Mouse (Mus musculus) heart, embryonic 15.5 days (tissue): ENCODE data around the gene Knstrn. TPM values are rescaled to one million over a fixed set of nuclear protein-coding genes. Genes with fewer than 3 reads are reported as not detected.

Source experiments
- ATAC-seq: fragments of 200-750 bp; cut with Nextera tagmentation; replicated peaks from 2 replicates; pipeline ENCODE4 v1.8.0; 2017; ENCODE audit warnings: low read depth, moderate TSS enrichment; ENCODE audit not compliant: insufficient number of reproducible peaks, insufficient read depth, low FRiP score
- H3K27ac ChIP-seq: fragments of 300-500 bp; sonication (generic); 2 replicates; pipeline ENCODE4 v1.5.1; 2015; ENCODE audit warnings: mild to moderate bottlenecking, inconsistent platforms
- H3K27me3 ChIP-seq: fragments of 300-500 bp; sonication (generic); 2 replicates; pipeline ENCODE4 v1.6.1; 2015; ENCODE audit warnings: inconsistent platforms
- H3K36me3 ChIP-seq: fragments of 300-500 bp; sonication (generic); 2 replicates; pipeline ENCODE4 v1.6.1; 2015; ENCODE audit warnings: mild to moderate bottlenecking, inconsistent platforms
- H3K4me1 ChIP-seq: fragments of 300-500 bp; sonication (generic); replicated peaks from 2 replicates; pipeline ENCODE4 v1.6.1; 2015; ENCODE audit warnings: inconsistent platforms
- H3K4me2 ChIP-seq: fragments of 300-500 bp; sonication (generic); 2 replicates; pipeline ENCODE4 v1.6.1; 2015; ENCODE audit warnings: inconsistent platforms, mild to moderate bottlenecking, moderate library complexity
- H3K4me3 ChIP-seq: fragments of 300-500 bp; sonication (generic); 2 replicates; pipeline ENCODE4 v1.5.1; 2015; ENCODE audit warnings: mild to moderate bottlenecking, inconsistent platforms
- H3K9ac ChIP-seq: fragments of 300-500 bp; sonication (generic); 2 replicates; pipeline ENCODE4 v1.6.1; 2015; ENCODE audit warnings: mild to moderate bottlenecking, inconsistent platforms
- H3K9me3 ChIP-seq: fragments of 300-500 bp; sonication (generic); replicated peaks from 2 replicates; pipeline ENCODE4 v1.6.1; 2016; ENCODE audit warnings: inconsistent platforms
- WGBS: fragments of 180-500 bp; shearing (Covaris S2); methylation state at CpG from one replicate; pipeline ENCODE4 v1.1.7; 2015; ENCODE audit warnings: mixed read lengths; 5-methylcytosine and 5-hydroxymethylcytosine counted together
- polyA plus RNA-seq: library from polyadenylated mRNA; unstranded; fragments of >200 nt; fragmentation: Nextera tagmentation; extraction: Ambion mirVana; gene quantifications from 2 replicates; pipeline ENCODE4 v1.2.1, GENCODE M21; 2015

The Knstrn gene
- polyA plus RNA-seq, 1 experiment from 2014 or later: 92.2 TPM

GRCm38 (mm10) chr2:118779065-118779464 lies 34.7 kb upstream of the Knstrn start:
- Histone ChIP-seq H3K27me3 (peaks cover 9% of the 10 kb centered on the region), H3K36me3 (no peaks in the 10 kb centered on the region), H3K4me3 (peak overlapping the region; percentile 42), H3K9ac (no peak overlapping the region), H3K4me1 (peaks cover 18% of the 10 kb centered on the region), H3K27ac (no peak overlapping the region), H3K4me2 (peak overlapping the region; percentile 69), H3K9me3 (no peaks in the 10 kb centered on the region)
- 14% methylated on average over 10 of the region's 10 CpGs for WGBS
- no peak for ATAC-seq

DNA sequence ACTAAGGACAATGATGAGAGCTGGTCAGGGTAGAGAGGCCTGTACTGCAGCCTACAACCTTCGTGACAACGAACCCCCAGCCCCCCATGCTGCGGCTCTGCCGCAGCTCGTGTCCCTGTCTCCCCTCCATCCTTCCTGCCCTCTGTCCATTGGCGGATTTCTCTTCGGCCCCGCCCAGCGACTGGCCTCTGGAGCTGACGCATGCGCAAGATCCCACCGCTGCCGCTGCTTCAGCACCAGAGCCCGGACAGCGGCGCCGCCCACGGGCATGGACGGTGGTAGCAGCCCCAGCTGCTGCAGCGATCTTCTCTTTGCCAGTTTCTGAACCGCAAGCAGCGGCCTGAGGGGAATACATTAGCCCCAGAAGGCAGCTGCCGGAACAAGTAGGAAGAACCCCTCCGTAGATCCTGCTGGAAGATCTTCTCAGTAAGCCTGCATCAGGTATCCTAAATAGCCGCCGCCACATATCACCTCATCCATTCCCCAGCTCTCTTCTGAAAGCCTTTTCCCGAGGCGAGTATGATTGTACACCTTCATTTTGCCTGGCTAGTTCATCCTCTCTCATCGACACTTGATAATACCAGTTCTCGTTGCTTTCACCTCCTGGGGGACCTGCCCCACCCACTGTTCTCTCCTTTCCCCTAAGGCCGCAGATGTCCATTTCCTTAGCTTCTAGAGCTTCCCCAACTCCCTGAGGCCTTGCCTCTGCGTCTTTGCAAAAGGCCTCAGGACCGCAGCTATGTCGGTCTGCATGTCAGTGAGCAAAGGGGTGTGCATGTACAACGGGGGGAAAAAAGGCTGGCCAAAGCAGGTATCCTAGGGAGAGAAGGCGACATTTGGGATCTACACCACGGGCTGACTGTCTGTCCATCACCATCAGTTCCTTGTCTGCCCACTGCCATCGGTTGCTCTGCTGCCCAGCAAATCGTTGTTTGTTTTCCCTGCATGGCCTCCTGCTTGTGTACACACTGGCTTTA lies 34.0 kb upstream of the Knstrn start, which contains the start of gene Disp2:
Disp2 (plus strand) TSS at position 216 of the 977 bp plus-strand sequence.
- H3K27me3 ChIP-seq: peaks cover 9% of the 10 kb centered on the region
- peak within 1 kb of the TSS; percentile 69 for H3K4me2 ChIP-seq
- ATAC-seq: peak; percentile 75
- peaks cover 18% of the 10 kb centered on the region for H3K4me1 ChIP-seq
- H3K9ac ChIP-seq: no peak within 1 kb of the TSS
- H3K27ac ChIP-seq: no peak within 1 kb of the TSS
- 11% methylated on average over 39 of the region's 39 CpGs for WGBS
- H3K9me3 ChIP-seq: no peaks in the 10 kb centered on the region
- H3K4me3 ChIP-seq: peak within 1 kb of the TSS; percentile 42
- H3K36me3 ChIP-seq: no peaks in the 10 kb centered on the region

DNA sequence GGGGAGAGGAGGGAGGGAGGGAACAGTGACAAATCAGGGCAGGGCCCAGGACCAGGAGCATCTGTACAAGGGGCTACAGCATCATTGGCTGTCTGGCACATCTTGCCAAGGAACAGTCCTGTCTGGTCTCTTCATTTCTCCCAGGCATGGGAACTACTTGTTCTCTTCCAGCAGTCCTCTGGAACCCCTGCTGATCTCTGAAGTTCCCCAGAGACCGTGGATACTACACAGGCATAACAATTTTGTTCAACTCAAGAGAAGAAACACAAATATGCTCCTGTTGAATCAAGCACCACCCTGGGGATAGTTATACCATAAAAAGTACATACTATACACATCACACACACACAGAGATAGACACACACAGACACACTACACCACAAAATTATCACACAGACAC lies 32.7 kb upstream of the Knstrn start:
- Histone ChIP-seq H3K9ac (no peak overlapping the region), H3K4me1 (peaks cover 15% of the 10 kb centered on the region), H3K9me3 (no peaks in the 10 kb centered on the region), H3K36me3 (no peaks in the 10 kb centered on the region), H3K27me3 (peaks cover 11% of the 10 kb centered on the region), H3K4me2 (no peak overlapping the region), H3K27ac (no peak overlapping the region), H3K4me3 (no peak overlapping the region)
- WGBS: 30% methylated on average over 1 of the region's 1 CpGs
- no peak for ATAC-seq

GRCm38 (mm10) chr2:118782303-118782702 lies 31.5 kb upstream of the Knstrn start:
- H3K4me2 ChIP-seq: no peak overlapping the region
- no peak overlapping the region for H3K4me3 ChIP-seq
- no peak for ATAC-seq
- H3K27me3 ChIP-seq: peaks cover 16% of the 10 kb centered on the region
- peaks cover 13% of the 10 kb centered on the region for H3K4me1 ChIP-seq
- H3K9ac ChIP-seq: no peak overlapping the region
- WGBS: 40% methylated on average over 4 of the region's 4 CpGs
- H3K36me3 ChIP-seq: no peaks in the 10 kb centered on the region
- H3K9me3 ChIP-seq: no peaks in the 10 kb centered on the region
- no peak overlapping the region for H3K27ac ChIP-seq

DNA sequence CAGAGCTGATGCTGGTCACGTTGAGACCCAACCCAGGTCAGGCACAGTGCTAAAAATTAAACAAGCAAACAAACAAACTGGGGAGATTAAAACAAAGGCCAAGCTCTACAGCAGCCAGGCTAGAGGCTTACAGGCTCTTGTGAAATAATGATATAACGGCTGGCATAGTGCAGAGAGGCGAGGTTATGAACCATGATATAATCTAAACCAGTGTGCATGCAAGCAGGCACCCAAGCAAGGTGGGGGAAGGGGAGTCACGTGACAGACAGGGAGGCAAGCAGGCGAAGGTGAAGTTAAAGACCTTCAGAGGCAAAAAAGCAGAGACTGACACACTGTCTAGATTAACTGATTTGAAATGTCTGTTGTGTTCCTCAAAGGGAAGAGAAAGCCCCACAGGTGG lies 30.7 kb upstream of the Knstrn start:
- Histone ChIP-seq H3K4me1 (peaks cover 13% of the 10 kb centered on the region), H3K27me3 (peaks cover 19% of the 10 kb centered on the region), H3K36me3 (no peaks in the 10 kb centered on the region), H3K4me2 (no peak overlapping the region), H3K27ac (no peak overlapping the region), H3K9me3 (no peaks in the 10 kb centered on the region), H3K4me3 (no peak overlapping the region), H3K9ac (no peak overlapping the region)
- no peak for ATAC-seq
- 49% methylated on average over 5 of the region's 5 CpGs for WGBS

GRCm38 (mm10) chr2:118783663-118784062 lies 30.1 kb upstream of the Knstrn start:
- no peak overlapping the region for H3K27ac ChIP-seq
- H3K4me3 ChIP-seq: no peak overlapping the region
- ATAC-seq: no peak
- no peak overlapping the region for H3K9ac ChIP-seq
- H3K27me3 ChIP-seq: peaks cover 20% of the 10 kb centered on the region
- H3K4me1 ChIP-seq: peaks cover 13% of the 10 kb centered on the region
- H3K4me2 ChIP-seq: no peak overlapping the region
- no peaks in the 10 kb centered on the region for H3K36me3 ChIP-seq
- H3K9me3 ChIP-seq: no peaks in the 10 kb centered on the region
- WGBS: 82% methylated on average over 7 of the region's 7 CpGs

GRCm38 (mm10) chr2:118786525-118786924 lies 27.3 kb upstream of the Knstrn start:
- Histone ChIP-seq H3K4me3 (no peak overlapping the region), H3K9me3 (no peaks in the 10 kb centered on the region), H3K4me1 (peaks cover 10% of the 10 kb centered on the region), H3K27ac (no peak overlapping the region), H3K36me3 (no peaks in the 10 kb centered on the region), H3K4me2 (no peak overlapping the region), H3K27me3 (peaks cover 26% of the 10 kb centered on the region), H3K9ac (no peak overlapping the region)
- no peak for ATAC-seq
- 65% methylated on average over 5 of the region's 5 CpGs for WGBS

DNA sequence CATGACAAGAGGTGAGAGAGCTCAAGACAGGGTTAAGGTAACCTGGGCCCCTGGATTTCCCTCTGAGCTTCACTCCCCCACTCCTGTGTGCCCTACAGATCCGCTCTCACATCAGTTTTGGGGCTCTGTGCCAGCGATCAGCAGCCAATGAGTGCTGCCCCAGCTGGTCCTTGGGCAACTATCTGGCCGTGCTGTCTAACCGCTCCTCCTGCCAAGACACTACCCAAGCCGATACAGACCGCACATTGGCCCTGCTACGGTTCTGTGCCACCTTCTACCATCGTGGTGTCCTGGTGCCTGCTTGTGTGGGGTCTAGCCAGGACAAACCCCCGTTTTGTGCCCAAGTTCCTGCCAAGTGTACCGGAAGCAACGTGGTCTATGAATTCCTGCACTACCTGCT lies 24.3 kb upstream of the Knstrn start:
- Histone ChIP-seq H3K4me2 (no peak overlapping the region), H3K36me3 (no peaks in the 10 kb centered on the region), H3K4me3 (no peak overlapping the region), H3K9ac (no peak overlapping the region), H3K9me3 (no peaks in the 10 kb centered on the region), H3K4me1 (peaks cover 10% of the 10 kb centered on the region), H3K27me3 (peaks cover 29% of the 10 kb centered on the region), H3K27ac (no peak overlapping the region)
- 86% methylated on average over 11 of the region's 11 CpGs for WGBS
- ATAC-seq: no peak

GRCm38 (mm10) chr2:118790221-118790550 lies 23.6 kb upstream of the Knstrn start:
- 65% methylated on average over 12 of the region's 12 CpGs for WGBS
- Histone ChIP-seq H3K27me3 (peaks cover 29% of the 10 kb centered on the region), H3K4me1 (peaks cover 10% of the 10 kb centered on the region), H3K9ac (no peak overlapping the region), H3K4me2 (peak overlapping the region; percentile 62), H3K36me3 (no peaks in the 10 kb centered on the region), H3K4me3 (peak overlapping the region; percentile 29), H3K9me3 (no peaks in the 10 kb centered on the region), H3K27ac (no peak overlapping the region)
- ATAC-seq: no peak

DNA sequence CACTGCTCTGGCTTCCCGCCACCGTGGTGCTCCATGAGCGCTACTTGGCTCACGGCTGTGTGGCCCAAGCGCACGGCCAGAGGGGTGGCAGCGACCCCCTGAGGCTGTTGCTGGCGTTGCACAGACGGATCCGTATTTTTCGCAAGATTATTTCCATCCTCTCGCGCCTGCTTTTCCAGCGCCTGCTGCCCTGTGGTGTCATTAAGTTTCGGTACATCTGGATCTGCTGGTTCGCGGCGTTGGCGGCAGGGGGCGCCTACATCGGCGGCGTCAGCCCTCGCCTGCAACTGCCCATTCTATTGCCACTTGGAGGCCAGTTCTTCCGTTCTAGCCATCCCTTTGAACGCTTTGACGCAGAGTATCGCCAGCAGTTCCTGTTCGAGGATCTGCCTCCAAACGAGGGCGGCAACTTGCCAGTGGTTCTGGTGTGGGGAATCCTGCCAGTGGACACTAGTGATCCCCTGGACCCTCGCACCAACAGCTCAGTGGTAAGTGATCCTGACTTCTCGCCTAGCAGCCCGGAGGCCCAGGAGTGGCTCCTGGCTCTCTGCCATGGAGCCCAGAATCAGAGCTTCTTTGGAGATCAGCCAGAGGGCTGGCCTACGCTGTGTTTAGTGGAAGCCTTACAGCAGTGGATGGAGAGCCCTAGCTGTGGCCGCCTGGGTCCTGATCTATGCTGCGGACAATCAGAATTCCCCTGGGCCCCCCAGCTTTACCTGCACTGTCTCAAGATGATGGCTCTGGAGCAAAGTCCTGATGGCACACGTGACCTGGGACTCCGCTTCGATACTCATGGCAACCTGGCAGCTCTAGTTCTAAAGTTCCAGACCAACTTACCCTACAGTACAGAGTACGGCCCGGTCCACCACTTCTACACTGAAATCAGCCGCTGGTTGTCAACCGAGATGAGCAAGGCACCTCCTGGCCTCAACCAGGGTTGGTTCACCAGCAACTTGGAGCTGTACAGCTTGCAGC lies 23.0 kb upstream of the Knstrn start:
- no peak; the same call in 1 of the 2 replicates for ATAC-seq
- H3K27ac ChIP-seq: no peak overlapping the region
- H3K4me1 ChIP-seq: peaks cover 10% of the 10 kb centered on the region
- peaks cover 29% of the 10 kb centered on the region for H3K27me3 ChIP-seq
- WGBS: 20% methylated on average over 44 of the region's 44 CpGs
- H3K4me2 ChIP-seq: peak overlapping the region; percentile 62
- no peaks in the 10 kb centered on the region for H3K36me3 ChIP-seq
- H3K9ac ChIP-seq: no peak overlapping the region
- H3K9me3 ChIP-seq: no peaks in the 10 kb centered on the region
- peak overlapping the region; percentile 29 for H3K4me3 ChIP-seq

DNA sequence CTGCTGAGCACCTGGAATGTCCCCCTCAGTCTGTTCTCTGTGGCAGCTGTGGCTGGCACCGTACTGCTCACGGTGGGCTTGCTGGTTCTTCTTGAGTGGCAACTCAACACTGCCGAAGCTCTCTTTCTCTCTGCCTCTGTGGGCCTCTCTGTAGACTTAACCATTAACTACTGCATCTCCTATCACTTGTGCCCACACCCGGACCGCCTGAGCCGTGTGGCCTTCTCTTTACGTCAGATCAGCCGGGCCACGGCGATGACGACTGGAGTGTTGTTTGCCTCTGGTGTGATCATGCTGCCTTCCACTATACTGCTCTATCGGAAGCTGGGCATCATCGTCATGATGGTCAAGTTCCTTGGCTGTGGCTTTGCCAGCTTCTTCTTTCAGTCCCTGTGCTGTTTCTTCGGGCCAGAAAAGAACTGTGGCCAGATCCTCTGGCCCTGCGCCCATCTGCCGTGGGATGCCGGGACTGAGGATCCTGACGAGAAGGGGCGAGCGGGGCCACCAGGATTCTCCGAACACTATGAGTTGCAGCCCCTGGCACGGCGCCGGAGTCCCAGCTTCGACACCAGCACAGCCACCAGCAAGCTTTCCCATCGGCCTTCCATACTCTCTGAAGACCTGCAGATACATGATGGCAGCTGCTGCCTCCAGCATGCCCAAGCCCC lies 22.1 kb upstream of the Knstrn start:
- no peaks in the 10 kb centered on the region for H3K9me3 ChIP-seq
- ATAC-seq: no peak
- no peaks in the 10 kb centered on the region for H3K36me3 ChIP-seq
- no peak overlapping the region for H3K4me2 ChIP-seq
- H3K27ac ChIP-seq: no peak overlapping the region
- WGBS: 90% methylated on average over 26 of the region's 26 CpGs
- no peak overlapping the region for H3K4me3 ChIP-seq
- H3K27me3 ChIP-seq: peaks cover 24% of the 10 kb centered on the region
- H3K9ac ChIP-seq: no peak overlapping the region
- peaks cover 10% of the 10 kb centered on the region for H3K4me1 ChIP-seq
